Mouse (Mus musculus) stomach, postnatal 0 days (tissue): ENCODE results near the gene Car2.

Experiments used
- CTCF ChIP-seq: IDR thresholded peaks from 2 replicates; pipeline ENCODE4 v1.5.1; 2016; ENCODE audit warnings: antibody characterized with exemption, low read depth, mild to moderate bottlenecking, moderate library complexity
- EP300 ChIP-seq: optimal IDR thresholded peaks from 2 replicates; pipeline ENCODE3; 2016; ENCODE audit warnings: antibody characterized with exemption

DNA sequence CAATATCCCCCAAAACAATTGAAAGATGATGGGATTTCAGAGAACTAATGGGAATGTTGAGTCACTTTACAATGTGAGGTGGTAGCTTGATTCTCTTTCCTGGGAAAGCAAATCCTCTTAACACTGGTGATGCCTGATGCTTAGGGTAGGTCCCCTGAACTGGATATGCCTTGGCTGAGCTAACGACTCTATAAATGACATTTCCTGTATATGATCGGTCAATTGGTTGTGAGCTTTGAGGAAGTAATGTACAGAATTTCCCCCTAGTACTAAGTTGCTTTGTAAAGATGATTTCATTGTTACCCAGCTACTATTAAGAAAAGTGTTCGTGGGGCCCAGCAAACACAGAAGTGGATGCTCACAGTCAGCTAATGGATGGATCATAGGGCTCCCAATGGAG, 6.9 kb downstream of the Car2 start:
- TF ChIP-seq CTCF, result no peak
- no peak for TF ChIP-seq EP300
